Comparison of ENCODE assay signal across 22 mouse cellular contexts in genomic region chr15:10843060-10843695, GRCm38 (mm10).
"Had no signal": no experiment of that assay in that cellular context is flagged by ENCODE, and none has a peak within 500 bp of the region (broad histone marks: within the 10 kb centered on the region; RNA-seq: fewer than 3 reads in every experiment).

No protein-coding gene starts in this region.

- H3K9ac ChIP-seq: hindbrain, embryonic 14.5 days; limb, embryonic 13.5 days; liver, embryonic 13.5 days; lung, embryonic 15.5 days; midbrain, embryonic 12.5 days; midbrain, embryonic 15.5 days; neural tube, embryonic 12.5 days; neural tube, embryonic 15.5 days had no signal

- H3K27ac ChIP-seq: hindbrain, embryonic 14.5 days; hindbrain, postnatal 0 days; kidney, postnatal 0 days; layer of hippocampus, adult 2 months; limb, embryonic 13.5 days; liver, embryonic 13.5 days; lung, embryonic 15.5 days; macrophage; midbrain, embryonic 12.5 days; midbrain, embryonic 15.5 days; neural tube, embryonic 12.5 days; neural tube, embryonic 15.5 days had no signal

- H3K27me3 ChIP-seq: limb, embryonic 13.5 days; liver, embryonic 13.5 days; lung, embryonic 15.5 days; midbrain, embryonic 12.5 days; midbrain, embryonic 15.5 days; neural tube, embryonic 12.5 days; neural tube, embryonic 15.5 days had no signal

- H3K9me3 ChIP-seq: limb, embryonic 10.5 days; limb, embryonic 13.5 days; liver, embryonic 13.5 days; lung, embryonic 15.5 days; midbrain, embryonic 15.5 days; neural tube, embryonic 12.5 days; neural tube, embryonic 15.5 days had no signal

- ATAC-seq: hindbrain, postnatal 0 days; inflammation-experienced regulatory T-cells, adult 6 months; midbrain, embryonic 15.5 days had no signal

- H3K4me1 ChIP-seq: limb, embryonic 10.5 days; limb, embryonic 13.5 days; liver, embryonic 13.5 days; midbrain, embryonic 12.5 days; midbrain, embryonic 15.5 days; neural tube, embryonic 12.5 days; neural tube, embryonic 15.5 days had no signal

- H3K4me3 ChIP-seq: layer of hippocampus, adult 2 months; limb, embryonic 10.5 days; limb, embryonic 13.5 days; liver, embryonic 13.5 days; lung, embryonic 15.5 days; midbrain, embryonic 12.5 days; midbrain, embryonic 15.5 days; neural tube, embryonic 12.5 days; neural tube, embryonic 15.5 days had no signal

- H3K4me2 ChIP-seq: hindbrain, embryonic 14.5 days; limb, embryonic 13.5 days; liver, embryonic 13.5 days; lung, embryonic 15.5 days; midbrain, embryonic 12.5 days; midbrain, embryonic 15.5 days; neural tube, embryonic 12.5 days; neural tube, embryonic 15.5 days had no signal

- DNase-seq: kidney, adult 8-10 months; layer of hippocampus, adult 9-11 months; liver, embryonic 13.5 days; lung, adult 18-20 months; right cerebral cortex, adult 18-20 months; right cerebral cortex, postnatal 14 days; right cerebral cortex, postnatal 4 days; thymus, adult 18-20 months; thymus, postnatal 36 days had no signal

- H3K36me3 ChIP-seq: limb, embryonic 10.5 days; limb, embryonic 13.5 days; liver, embryonic 13.5 days; lung, embryonic 15.5 days; midbrain, embryonic 12.5 days; midbrain, embryonic 15.5 days; neural tube, embryonic 12.5 days; neural tube, embryonic 15.5 days had no signal
